Mouse (Mus musculus) bone marrow, adult 2 months (tissue): ENCODE data around the gene Nup210. TPM values are rescaled to one million over a fixed set of nuclear protein-coding genes. Genes with fewer than 3 reads are reported as not detected.
A peak's percentile ranks its signal among the peaks of the same experiment; 100 is the strongest.

Experiments used
- H3K27ac ChIP-seq: fragments of 200-500 bp; 2 replicates; pipeline ENCODE4 v1.5.1; 2012; ENCODE audit warnings: low read depth, mild to moderate bottlenecking, control low read depth, inconsistent platforms, low read length; ENCODE audit not compliant: control insufficient read depth, poor library complexity, insufficient read depth
- H3K4me1 ChIP-seq: fragments of 200-500 bp; 2 replicates; pipeline ENCODE4 v1.6.1; 2011; ENCODE audit warnings: low read length; ENCODE audit not compliant: control insufficient read depth, insufficient read depth
- H3K4me3 ChIP-seq: fragments of 200-500 bp; replicated peaks from 2 replicates; pipeline ENCODE3; 2011; ENCODE audit warnings: mild to moderate bottlenecking, low read depth, low read length, control low read depth; ENCODE audit not compliant: control insufficient read depth
- CTCF ChIP-seq: fragments of 200-500 bp; IDR thresholded peaks from 2 replicates; pipeline ENCODE4 v1.5.1; 2011; ENCODE audit warnings: low read length, control low read depth; ENCODE audit not compliant: control insufficient read depth, insufficient read depth
- POLR2A ChIP-seq: fragments of 200-500 bp; IDR thresholded peaks from 2 replicates; pipeline ENCODE4 v1.6.1; 2011; ENCODE audit warnings: low read depth, mild to moderate bottlenecking, control low read depth, low read length, borderline replicate concordance; ENCODE audit not compliant: control insufficient read depth
- WGBS: fragments of 180-500 bp; shearing (Covaris S2); methylation state at CpG from one replicate; pipeline ENCODE4 v1.1.7; 2018; 5-methylcytosine and 5-hydroxymethylcytosine counted together
- polyA plus RNA-seq: library from polyadenylated mRNA; stranded (reverse); fragments of >200 nt; gene quantifications from 2 replicates; pipeline ENCODE4 v1.2.4, GENCODE M21; 2011; ENCODE audit warnings: low replicate concordance; ENCODE audit not compliant: missing spikeins, insufficient read depth, insufficient read length

Nup210 gene
- polyA plus RNA-seq, 1 experiment: 111 TPM

DNA sequence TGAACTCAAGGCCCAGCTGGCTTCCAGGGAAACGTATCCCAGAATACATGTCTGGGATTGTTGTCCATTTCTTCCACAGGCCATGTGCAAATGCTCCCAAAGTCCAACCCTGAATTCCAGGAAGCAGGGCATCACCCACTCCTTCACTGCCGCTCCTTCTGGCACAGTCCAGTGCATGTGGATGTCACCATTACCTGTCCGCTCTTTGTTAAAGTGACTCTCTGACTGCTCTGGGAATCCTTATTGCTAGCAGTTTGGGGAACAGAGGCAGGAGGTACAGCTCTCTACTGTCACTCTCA lies 4.7 kb downstream of the Nup210 start:
- 71% methylated on average over 3 of the region's 3 CpGs for WGBS
- H3K4me1 ChIP-seq: peaks cover 16% of the 10 kb centered on the region; the same call in 1 of the 2 replicates
- H3K4me3 ChIP-seq: no peak overlapping the region
- H3K27ac ChIP-seq: no peak overlapping the region; the same call in 1 of the 2 replicates
- no peak for TF ChIP-seq POLR2A
- no peak for TF ChIP-seq CTCF

GRCm38 (mm10) chr6:91111141-91111953 lies 5.3 kb downstream of the Nup210 start:
- Histone ChIP-seq H3K27ac (peak overlapping the region; percentile 87), H3K4me1 (peaks cover 16% of the 10 kb centered on the region; the same call in 1 of the 2 replicates), H3K4me3 (peak overlapping the region; percentile 42)
- TF ChIP-seq CTCF: no peak
- no peak for TF ChIP-seq POLR2A
- 26% methylated on average over 10 of the region's 10 CpGs for WGBS

- WGBS: 3% methylated on average over 13 of the region's 13 CpGs
- peaks cover 16% of the 10 kb centered on the region; the same call in 1 of the 2 replicates for H3K4me1 ChIP-seq
- H3K27ac ChIP-seq: peak overlapping the region; percentile 87
- TF ChIP-seq CTCF (no peak), POLR2A (no peak)
- H3K4me3 ChIP-seq: peak overlapping the region; percentile 48
Observed at GRCm38 (mm10) chr6:91110323-91111020, 6.2 kb downstream of the Nup210 start.

DNA sequence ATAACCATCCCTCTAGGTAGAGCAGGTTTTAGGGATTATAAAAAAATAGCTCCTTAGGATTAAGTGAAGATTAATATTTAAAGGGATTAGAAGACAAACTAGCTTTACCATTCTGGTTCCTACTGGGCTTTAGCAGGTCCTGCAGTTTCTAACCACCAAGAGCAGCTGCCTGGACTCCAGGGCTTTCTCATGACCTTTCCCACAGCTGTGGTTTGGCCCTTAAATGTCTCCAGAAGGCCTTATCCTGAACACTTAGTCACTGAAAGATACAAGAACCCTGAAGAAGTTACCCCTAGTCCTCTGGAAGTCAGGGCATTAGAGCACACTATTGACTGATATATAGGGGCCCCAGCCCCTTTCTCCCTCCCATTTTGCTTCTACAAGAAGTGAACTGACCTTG lies 7.1 kb downstream of the Nup210 start:
- H3K4me1 ChIP-seq: peaks cover 18% of the 10 kb centered on the region

DNA sequence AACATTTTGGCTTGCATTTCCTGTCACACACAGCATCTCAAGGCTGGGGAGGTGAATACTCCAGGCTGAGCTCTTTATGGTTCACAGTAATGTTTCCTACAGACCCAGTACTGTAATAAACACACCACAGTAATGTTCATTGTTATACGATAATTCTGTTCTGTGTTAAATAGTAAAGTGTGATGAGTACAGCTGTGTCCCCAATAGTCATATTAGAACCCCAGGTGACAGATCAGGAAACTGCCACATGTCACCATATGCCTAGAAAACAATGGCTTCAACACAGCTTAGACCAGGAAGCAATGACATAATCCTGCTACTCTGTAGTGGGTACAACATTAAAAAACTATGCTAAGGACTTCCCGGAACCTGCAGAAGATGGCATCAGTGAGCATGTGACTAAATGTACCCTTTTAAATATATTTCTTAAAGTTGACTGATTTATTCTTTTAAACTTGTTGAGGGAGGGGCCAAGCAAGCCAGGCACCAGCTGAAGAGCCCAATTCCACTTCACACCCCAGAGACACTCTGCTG lies 7.6 kb downstream of the Nup210 start:
- 61% methylated on average over 2 of the region's 2 CpGs for WGBS
- H3K4me1 ChIP-seq: peaks cover 15% of the 10 kb centered on the region

More for the DNA sequence above, 7.1 kb downstream of the Nup210 start:
- Histone ChIP-seq H3K4me3 (no peak overlapping the region), H3K27ac (peak overlapping the region; percentile 38; the same call in 1 of the 2 replicates)
- TF ChIP-seq CTCF (no peak), POLR2A (no peak)

DNA sequence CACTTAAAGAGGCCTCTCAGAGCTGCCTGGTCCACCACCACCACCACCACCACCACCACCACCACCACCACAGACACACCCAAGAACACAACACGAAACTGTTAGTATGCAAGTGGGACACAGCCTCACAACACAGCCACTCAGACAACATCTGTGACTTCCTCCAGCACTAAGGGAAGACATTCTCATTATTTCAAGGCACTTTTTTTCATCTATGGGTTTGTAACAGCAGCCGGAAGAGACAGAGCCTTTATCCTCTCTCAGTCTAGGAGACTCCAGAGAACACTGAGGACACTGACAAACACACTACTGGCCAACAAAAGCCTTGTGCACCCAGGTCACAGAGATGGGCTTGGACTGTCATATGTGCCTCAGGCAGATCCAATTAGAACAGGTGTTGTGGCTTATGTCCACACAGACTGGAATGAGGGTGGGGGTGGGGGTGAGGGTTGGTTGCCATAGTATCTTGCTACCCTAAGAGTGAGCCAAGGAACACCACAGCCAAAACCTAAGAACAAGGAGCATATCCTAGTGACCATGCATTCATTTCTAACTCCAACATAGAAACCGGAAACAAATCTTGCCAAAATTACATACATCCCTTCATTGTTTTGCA lies 8.2 kb downstream of the Nup210 start:
- TF ChIP-seq POLR2A (no peak), CTCF (no peak)
- WGBS: 50% methylated on average over 3 of the region's 3 CpGs

More for the DNA sequence above, 7.6 kb downstream of the Nup210 start:
- TF ChIP-seq CTCF: no peak
- TF ChIP-seq POLR2A: no peak
- Histone ChIP-seq H3K27ac (peak overlapping the region; percentile 38; the same call in 1 of the 2 replicates), H3K4me3 (no peak overlapping the region)

GRCm38 (mm10) chr6:91105400-91106129 lies 11.1 kb downstream of the Nup210 start:
- TF ChIP-seq CTCF (peak; percentile 55), POLR2A (no peak)
- H3K4me1 ChIP-seq: peaks cover 16% of the 10 kb centered on the region
- no peak overlapping the region for H3K4me3 ChIP-seq
- 67% methylated on average over 2 of the region's 2 CpGs for WGBS
- H3K27ac ChIP-seq: no peak overlapping the region

More for the DNA sequence above, 8.2 kb downstream of the Nup210 start:
- H3K4me3 ChIP-seq: no peak overlapping the region
- peaks cover 14% of the 10 kb centered on the region for H3K4me1 ChIP-seq
- no peak overlapping the region for H3K27ac ChIP-seq
